Mouse (Mus musculus): ENCODE measurements around the gene Ybx3.

The Ybx3 gene

GRCm38 (mm10) chr6:131321854-131322639 is 66.2 kb downstream of the Ybx3 start:
- no peak for DNase-seq

DNA sequence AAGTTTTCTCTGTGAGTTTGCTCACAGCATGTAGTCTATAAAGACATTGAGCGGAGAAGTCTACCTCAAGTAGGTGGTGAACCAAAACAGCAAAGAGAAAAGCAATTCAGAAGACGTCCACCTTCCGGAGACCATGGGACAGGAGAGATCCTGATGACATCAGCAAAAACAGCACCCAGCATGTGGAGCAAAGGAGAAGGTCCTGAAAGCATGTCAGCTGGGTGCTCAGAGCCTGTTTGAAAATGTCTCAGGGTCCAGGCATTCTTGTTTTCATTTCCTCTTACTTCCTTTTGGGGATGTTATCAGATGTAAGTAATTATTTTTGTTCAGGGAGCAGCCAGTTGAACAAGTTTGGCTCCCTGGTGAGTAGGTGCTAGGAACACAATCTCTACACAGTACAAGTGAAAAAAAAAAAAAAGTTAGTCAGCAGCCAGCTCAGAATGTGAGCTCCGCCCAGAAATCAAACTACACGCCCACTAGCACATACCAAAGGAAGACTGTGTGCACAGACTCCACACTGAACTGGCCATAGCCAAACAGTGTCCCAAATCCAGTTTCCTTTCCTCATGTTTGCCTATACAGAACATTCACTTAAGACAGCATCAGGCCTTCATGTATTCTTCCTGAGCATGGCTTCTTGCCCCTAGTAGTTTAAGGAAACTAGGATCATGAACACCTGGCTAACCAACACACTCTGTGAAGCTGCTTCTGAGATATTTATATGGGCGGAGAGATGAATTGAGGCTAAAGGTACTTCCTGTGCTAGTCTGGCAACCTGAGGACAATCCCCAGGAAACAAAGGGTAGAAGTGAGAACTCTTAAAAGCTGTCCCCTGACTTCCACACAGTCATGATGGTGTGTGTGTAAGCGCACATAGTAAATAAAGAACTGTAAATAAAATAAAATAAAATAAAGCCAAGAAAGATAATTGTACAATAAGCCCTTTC is 71.8 kb downstream of the Ybx3 start:
- peak; percentile 48 for DNase-seq
